Mouse (Mus musculus) spleen, adult 12 weeks (tissue): ENCODE results near the gene Pstk.
"Not testable (repeated sequence)": the region's sequence is repeated elsewhere in the genome, so short reads cannot be mapped to it uniquely, and the experiment has no call there.

ENCODE experiments used
- DNase-seq: peaks from one replicate; pipeline ENCODE4 v3.0.0; 2022; ENCODE audit warnings: low spot score

The Pstk gene

GRCm38 (mm10) chr7:131416742-131417141 is 45.8 kb downstream of the Pstk start:
- DNase-seq, result not testable (repeated sequence)

GRCm38 (mm10) chr7:131417605-131418004 is 46.7 kb downstream of the Pstk start:
- no peak for DNase-seq

- DNase-seq, result no peak
Measured at GRCm38 (mm10) chr7:131424912-131425311, 54.0 kb downstream of the Pstk start.

GRCm38 (mm10) chr7:131427331-131427730 is 56.4 kb downstream of the Pstk start:
- no peak for DNase-seq

- no peak for DNase-seq
Measured at GRCm38 (mm10) chr7:131432244-131432643, 61.3 kb downstream of the Pstk start.

GRCm38 (mm10) chr7:131434276-131434675 is 63.3 kb downstream of the Pstk start:
- DNase-seq, result no peak

GRCm38 (mm10) chr7:131437051-131437450 is 66.1 kb downstream of the Pstk start:
- no peak for DNase-seq
